Comparison of ENCODE assay signal across 8 mouse cellular contexts in the genomic region with DNA sequence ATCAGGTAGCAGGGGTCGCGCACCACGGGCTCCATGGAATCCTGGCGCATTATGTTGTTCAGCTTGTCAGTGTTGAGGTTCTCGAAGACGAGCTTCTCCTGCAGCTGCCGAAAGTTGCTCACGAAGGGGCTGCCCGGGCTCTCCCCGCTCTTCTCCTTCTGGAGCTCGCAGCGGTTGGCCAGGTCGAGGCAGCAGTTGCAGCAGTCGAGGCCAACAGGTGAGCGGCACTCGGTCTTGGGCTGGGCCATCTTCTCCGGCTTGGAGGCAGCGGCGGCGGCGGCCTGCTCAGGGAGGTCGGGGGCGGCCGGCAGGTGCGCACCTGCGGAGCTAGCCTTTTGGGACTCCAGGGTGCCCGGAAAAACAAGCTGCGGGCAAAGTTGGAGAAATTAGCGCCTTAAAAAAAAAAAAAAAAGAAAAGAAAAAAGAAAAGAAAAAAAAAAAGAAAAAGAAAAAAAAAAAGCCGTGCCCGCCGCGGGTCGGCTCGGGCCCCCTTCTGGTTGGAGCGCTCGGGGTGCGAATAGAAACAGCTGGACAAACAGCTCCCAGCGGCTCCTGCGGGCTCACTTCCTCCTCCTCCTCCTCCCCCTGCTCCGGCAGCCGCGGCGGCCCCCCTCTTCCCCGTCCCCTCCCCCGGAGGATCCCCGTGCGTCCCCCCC. TPM values are rescaled to one million over a fixed set of nuclear protein-coding genes. Genes with fewer than 3 reads are reported as not detected.
DNase-seq lines count a peak whose midpoint lies in the region; ATAC-seq and TF ChIP-seq lines count a peak whose summit lies in the region.

No protein-coding gene starts in this region.

- no peak for TF ChIP-seq POLR2A in liver, adult 2 months (IDR thresholded peaks at IDR 0.05; ENCODE audit: extremely low read depth, insufficient read depth, low read length)
- TF ChIP-seq POLR2A in lung, adult 2 months (IDR thresholded peaks at IDR 0.05; ENCODE audit: borderline replicate concordance, extremely low read depth, low read depth, low read length): no peak
- TF ChIP-seq POLR2A in olfactory bulb, adult 2 months (IDR thresholded peaks at IDR 0.05; ENCODE audit: insufficient read depth, low read depth, low read length): no peak

- WGBS in liver, adult 2 months: 9% methylated on average over 32 of the region's 48 CpGs
- WGBS in embryonic facial prominence, embryonic 12.5 days: 29% methylated on average over 29 of the region's 48 CpGs
- WGBS in intestine, embryonic 14.5 days: 18% methylated on average over 34 of the region's 48 CpGs
- WGBS in lung, adult 2 months: 32% methylated on average over 45 of the region's 48 CpGs
- 22% methylated on average over 42 of the region's 48 CpGs for WGBS in olfactory bulb, adult 2 months

- no peak for DNase-seq in liver, adult 2 months (ENCODE audit: extremely low read depth, low read depth, low spot score)
- DNase-seq in liver: no peak
- DNase-seq in intestine, embryonic 14.5 days (ENCODE audit: low spot score): peak; percentile 52
- DNase-seq in lung, adult 2 months: peak; percentile 19
- no peak for DNase-seq in c-Kit-positive CD71-positive TER-119-positive erythroid progenitor cells, embryonic 14.5 days (ENCODE audit: low spot score)
- no peak for DNase-seq in cerebellum, adult 9-10 months

- ATAC-seq in embryonic facial prominence, embryonic 12.5 days (ENCODE audit: insufficient number of reproducible peaks, insufficient read depth, low FRiP score, low TSS enrichment): no peak
- peak; percentile 76; the same call in 1 of the 2 replicates for ATAC-seq in intestine, embryonic 14.5 days (replicated peaks; ENCODE audit: low FRiP score, low TSS enrichment, low read depth)

- TF ChIP-seq CTCF in liver, adult 2 months (IDR thresholded peaks at IDR 0.05; ENCODE audit: low read depth, low read length): no peak
- no peak for TF ChIP-seq CTCF in lung, adult 2 months (IDR thresholded peaks at IDR 0.05; ENCODE audit: insufficient read depth, low read length)
- no peak for TF ChIP-seq CTCF in olfactory bulb, adult 2 months (IDR thresholded peaks at IDR 0.05; ENCODE audit: insufficient read depth, low read depth, low read length)

- peaks cover 9% of the 10 kb centered on the region for H3K79me2 ChIP-seq in liver, adult 2 months (ENCODE audit: control insufficient read depth, insufficient read depth, low read length)

- H3K4me3 ChIP-seq in liver, adult 2 months (ENCODE audit: insufficient read depth, low read depth, low read length): peak overlapping the region; percentile 92
- H3K4me3 ChIP-seq in embryonic facial prominence, embryonic 12.5 days: peak overlapping the region; percentile 49
- peak overlapping the region; percentile 40 for H3K4me3 ChIP-seq in intestine, embryonic 14.5 days (ENCODE audit: low read depth, low read length)
- peak overlapping the region; percentile 67 for H3K4me3 ChIP-seq in lung, adult 2 months (replicated peaks; ENCODE audit: extremely low read depth, low read depth, low read length)
- H3K4me3 ChIP-seq in olfactory bulb, adult 2 months (ENCODE audit: insufficient read depth, low read depth, low read length): peak overlapping the region; percentile 41

- no peaks in the 10 kb centered on the region for H3K27me3 ChIP-seq in liver, adult 2 months (ENCODE audit: control insufficient read depth, insufficient read depth, low read length)
- H3K27me3 ChIP-seq in embryonic facial prominence, embryonic 12.5 days: peaks cover 49% of the 10 kb centered on the region
- peaks cover 45% of the 10 kb centered on the region for H3K27me3 ChIP-seq in intestine, embryonic 14.5 days (replicated peaks; ENCODE audit: control insufficient read depth, insufficient read depth, low read length)

- peak overlapping the region; percentile 97 for H3K9ac ChIP-seq in liver, adult 2 months (ENCODE audit: low read depth, low read length)
- H3K9ac ChIP-seq in embryonic facial prominence, embryonic 12.5 days: peak overlapping the region; percentile 24; the same call in 1 of the 2 replicates
- H3K9ac ChIP-seq in intestine, embryonic 14.5 days (ENCODE audit: low read length): no peak overlapping the region

- peak overlapping the region; percentile 75 for H3K4me2 ChIP-seq in embryonic facial prominence, embryonic 12.5 days (replicated peaks)
- H3K4me2 ChIP-seq in intestine, embryonic 14.5 days (ENCODE audit: low read length): peak overlapping the region; percentile 63

- H3K4me1 ChIP-seq in liver, adult 2 months (ENCODE audit: control insufficient read depth, insufficient read depth, low read length): peaks cover 4% of the 10 kb centered on the region; the same call in 1 of the 2 replicates
- no peaks in the 10 kb centered on the region for H3K4me1 ChIP-seq in embryonic facial prominence, embryonic 12.5 days
- no peaks in the 10 kb centered on the region for H3K4me1 ChIP-seq in intestine, embryonic 14.5 days (replicated peaks; ENCODE audit: control insufficient read depth, insufficient read depth, low read length)
- no peaks in the 10 kb centered on the region; the same call in 1 of the 2 replicates for H3K4me1 ChIP-seq in lung, adult 2 months (ENCODE audit: control insufficient read depth, insufficient read depth, low read length)
- H3K4me1 ChIP-seq in olfactory bulb, adult 2 months (ENCODE audit: control insufficient read depth, insufficient read depth, low read length): peaks cover 12% of the 10 kb centered on the region; the same call in 1 of the 2 replicates

- no peaks in the 10 kb centered on the region for H3K9me3 ChIP-seq in embryonic facial prominence, embryonic 12.5 days
- 0 out of 2 replicates have a peak, but pooled peaks cover 2% of the 10 kb centered on the region for H3K9me3 ChIP-seq in intestine, embryonic 14.5 days (ENCODE audit: control insufficient read depth, low read length)

- peaks cover 5% of the 10 kb centered on the region for H3K36me3 ChIP-seq in liver, adult 2 months (ENCODE audit: control insufficient read depth, insufficient read depth, low read length)
- no peaks in the 10 kb centered on the region for H3K36me3 ChIP-seq in embryonic facial prominence, embryonic 12.5 days
- H3K36me3 ChIP-seq in intestine, embryonic 14.5 days (ENCODE audit: control insufficient read depth, insufficient read depth, low read length): no peaks in the 10 kb centered on the region

- H3K27ac ChIP-seq in liver, adult 2 months (replicated peaks; ENCODE audit: insufficient read depth, low read depth, low read length): peak overlapping the region; percentile 23; the same call in 1 of the 2 replicates
- H3K27ac ChIP-seq in embryonic facial prominence, embryonic 12.5 days: no peak overlapping the region
- no peak overlapping the region for H3K27ac ChIP-seq in intestine, embryonic 14.5 days (ENCODE audit: low read depth)
- H3K27ac ChIP-seq in olfactory bulb, adult 2 months (ENCODE audit: insufficient read depth, low read depth, low read length): no peak overlapping the region

RNA-seq across cellular contexts. Expression of a gene that starts 2.1 kb away (rescaled TPM):
- 158 and 194 TPM in 2 replicates for total RNA-seq in liver, adult 2 months (2014; rRNA removed)
- polyA plus RNA-seq in liver, adult 2 months (2012; rRNA removed): 56.1 and 103 TPM in 2 replicates
- polyA plus RNA-seq in embryonic facial prominence, embryonic 12.5 days (2016; fragmentation: Nextera tagmentation; extraction: Ambion mirVana): 108 and 113 TPM in 2 replicates
- polyA plus RNA-seq in intestine, embryonic 14.5 days (2014; fragmentation: Nextera tagmentation; extraction: Ambion mirVana): 59.0 and 67.1 TPM in 2 replicates
- polyA plus RNA-seq in lung, adult 2 months (2012; rRNA removed): 128 and 308 TPM in 2 replicates
- not detected in 2 replicates for polyA plus RNA-seq in olfactory bulb, adult 2 months (2012; ENCODE audit: insufficient read depth, insufficient read length, low replicate concordance, missing spikeins)

Comparison
In these comparisons a context has a peak if more than half of its experiments do, and no peak if none do; other contexts are left out.
1. DNase-seq: peak in intestine, embryonic 14.5 days (single experiment) and lung, adult 2 months (single experiment); none in liver, adult 2 months (single experiment), liver (single experiment), c-Kit-positive CD71-positive TER-119-positive erythroid progenitor cells, embryonic 14.5 days (single experiment) and cerebellum, adult 9-10 months (single experiment).
2. H3K4me3 ChIP-seq: peak in every context shown above with its lines; median percentile 92 in liver, adult 2 months; 67 in lung, adult 2 months; 49 in embryonic facial prominence, embryonic 12.5 days; 41 in olfactory bulb, adult 2 months; 40 in intestine, embryonic 14.5 days.